Mouse (Mus musculus): ENCODE measurements around the gene Cavin3. TPM values are rescaled to one million over a fixed set of nuclear protein-coding genes. Genes with fewer than 3 reads are reported as not detected.

The Cavin3 gene
- polyA plus RNA-seq, 2 experiments, result 2.6 to 4.7 TPM

- Histone ChIP-seq H3K4me1 (replicated peaks; ENCODE audit: control insufficient read depth in 2 of 2, insufficient read depth in 2 of 2, low read length in 1 of 2) (0 out of 4 replicates have a peak, but pooled peaks cover 0 to 2% of the 10 kb centered on the region in 2 experiments), H3K9me3 (ENCODE audit: control insufficient read depth, low read length) (no peaks in the 10 kb centered on the region), H3K4me2 (ENCODE audit: low read depth) (no peak overlapping the region), H3K4me3 (ENCODE audit: insufficient read depth in 1 of 2, low read depth in 2 of 2, low read length in 2 of 2) (no peak overlapping the region), H3K9ac (replicated peaks) (no peak overlapping the region), H3K27ac (no peak overlapping the region), H3K36me3 (replicated peaks; ENCODE audit: control insufficient read depth, insufficient read depth, low read depth) (no peaks in the 10 kb centered on the region), H3K27me3 (ENCODE audit: control insufficient read depth, insufficient read depth, low read length) (peaks cover 3% of the 10 kb centered on the region; the same call in 1 of the 2 replicates)
- WGBS (ENCODE audit: insufficient replicate concordance), result 62% methylated on average over 23 of the region's 23 CpGs
- no peak for DNase-seq (ENCODE audit: low read depth in 3 of 3, low spot score in 3 of 3)
- TF ChIP-seq EP300 (IDR thresholded peaks at IDR 0.05; ENCODE audit: low read depth), result no peak
- TF ChIP-seq CTCF (IDR thresholded peaks at IDR 0.05; ENCODE audit: low read depth), result no peak
- no peak for ATAC-seq (ENCODE audit: insufficient read depth)
Observed at GRCm38 (mm10) chr7:105480561-105481504, 1.3 kb downstream of the Cavin3 start.

DNA sequence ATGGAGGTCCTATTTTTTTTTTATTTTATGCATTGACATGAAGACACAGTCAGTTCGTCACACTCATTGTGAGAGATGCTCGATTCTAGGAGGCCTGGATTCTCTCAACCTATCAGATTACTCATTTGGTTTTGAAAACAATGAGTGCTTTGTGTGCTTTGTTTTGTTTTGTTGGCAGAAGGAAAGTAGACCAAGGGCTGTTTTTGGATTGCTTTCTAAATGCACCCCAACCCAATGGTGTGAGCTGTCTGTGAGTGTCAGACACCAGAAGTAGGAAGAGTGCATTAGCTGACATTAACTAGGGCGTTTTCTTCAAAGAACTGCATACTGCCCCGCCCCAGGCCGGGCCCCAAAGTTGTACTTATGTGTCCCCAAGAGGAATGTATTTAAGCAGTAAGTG is 2.0 kb downstream of the Cavin3 start:
- Histone ChIP-seq H3K27ac (no peak overlapping the region), H3K27me3 (ENCODE audit: control insufficient read depth, insufficient read depth, low read length) (peaks cover 3% of the 10 kb centered on the region; the same call in 1 of the 2 replicates), H3K4me1 (replicated peaks; ENCODE audit: control insufficient read depth in 2 of 2, insufficient read depth in 2 of 2, low read length in 1 of 2) (0 out of 4 replicates have a peak, but pooled peaks cover 0 to 2% of the 10 kb centered on the region in 2 experiments), H3K9me3 (ENCODE audit: control insufficient read depth, low read length) (no peaks in the 10 kb centered on the region), H3K9ac (replicated peaks) (no peak overlapping the region), H3K36me3 (replicated peaks; ENCODE audit: control insufficient read depth, insufficient read depth, low read depth) (no peaks in the 10 kb centered on the region), H3K4me3 (ENCODE audit: insufficient read depth in 1 of 2, low read depth in 2 of 2, low read length in 2 of 2) (no peak overlapping the region), H3K4me2 (ENCODE audit: low read depth) (no peak overlapping the region)
- TF ChIP-seq EP300 (IDR thresholded peaks at IDR 0.05; ENCODE audit: low read depth) (no peak), CTCF (IDR thresholded peaks at IDR 0.05; ENCODE audit: low read depth) (no peak)
- DNase-seq (ENCODE audit: low read depth in 3 of 3, low spot score in 3 of 3) (no peak), ATAC-seq (ENCODE audit: insufficient read depth) (no peak)
- WGBS (ENCODE audit: insufficient replicate concordance), result 60% methylated on average over 5 of the region's 5 CpGs

GRCm38 (mm10) chr7:105479232-105479631 is 2.9 kb downstream of the Cavin3 start:
- TF ChIP-seq EP300 (IDR thresholded peaks at IDR 0.05; ENCODE audit: low read depth) (no peak), CTCF (IDR thresholded peaks at IDR 0.05; ENCODE audit: low read depth) (no peak)
- WGBS (ENCODE audit: insufficient replicate concordance), result 68% methylated on average over 6 of the region's 6 CpGs
- DNase-seq (ENCODE audit: low read depth in 3 of 3, low spot score in 3 of 3), result no peak
- Histone ChIP-seq H3K9me3 (ENCODE audit: control insufficient read depth, low read length) (no peaks in the 10 kb centered on the region), H3K27ac (no peak overlapping the region), H3K4me2 (ENCODE audit: low read depth) (no peak overlapping the region), H3K36me3 (replicated peaks; ENCODE audit: control insufficient read depth, insufficient read depth, low read depth) (no peaks in the 10 kb centered on the region), H3K9ac (replicated peaks) (no peak overlapping the region), H3K4me3 (ENCODE audit: insufficient read depth in 1 of 2, low read depth in 2 of 2, low read length in 2 of 2) (no peak overlapping the region), H3K4me1 (replicated peaks; ENCODE audit: control insufficient read depth in 2 of 2, insufficient read depth in 2 of 2, low read length in 1 of 2) (0 out of 4 replicates have a peak, but pooled peaks cover 0 to 2% of the 10 kb centered on the region in 2 experiments), H3K27me3 (ENCODE audit: control insufficient read depth, insufficient read depth, low read length) (peaks cover 3% of the 10 kb centered on the region; the same call in 1 of the 2 replicates)
- ATAC-seq (ENCODE audit: insufficient read depth), result no peak

DNA sequence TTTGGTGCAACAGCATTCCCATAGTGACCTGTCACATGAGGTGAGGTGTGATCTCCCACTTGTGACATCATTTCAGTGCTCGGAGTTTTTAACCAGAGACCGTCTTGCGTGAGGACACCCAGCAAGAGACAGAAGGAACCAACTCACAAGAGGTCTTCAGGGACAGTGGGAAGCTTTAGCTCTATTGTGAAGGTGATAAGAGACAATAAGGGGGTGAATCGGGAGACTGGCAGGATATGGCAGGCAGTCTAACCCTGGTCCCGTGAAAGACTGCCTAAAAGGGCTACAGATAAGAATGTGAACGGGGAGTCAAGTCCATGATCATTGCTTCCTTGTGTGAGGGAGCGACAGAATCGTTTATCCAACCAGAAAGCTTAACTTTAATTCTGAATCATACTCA is 3.8 kb downstream of the Cavin3 start:
- Histone ChIP-seq H3K27ac (no peak overlapping the region), H3K27me3 (ENCODE audit: control insufficient read depth, insufficient read depth, low read length) (peaks cover 3% of the 10 kb centered on the region; the same call in 1 of the 2 replicates), H3K9ac (replicated peaks) (no peak overlapping the region), H3K4me3 (ENCODE audit: insufficient read depth in 1 of 2, low read depth in 2 of 2, low read length in 2 of 2) (no peak overlapping the region), H3K4me2 (ENCODE audit: low read depth) (no peak overlapping the region), H3K4me1 (replicated peaks; ENCODE audit: control insufficient read depth in 2 of 2, insufficient read depth in 2 of 2, low read length in 1 of 2) (0 out of 4 replicates have a peak, but pooled peaks cover 0 to 2% of the 10 kb centered on the region in 2 experiments), H3K36me3 (replicated peaks; ENCODE audit: control insufficient read depth, insufficient read depth, low read depth) (no peaks in the 10 kb centered on the region), H3K9me3 (ENCODE audit: control insufficient read depth, low read length) (no peaks in the 10 kb centered on the region)
- no peak for TF ChIP-seq CTCF (IDR thresholded peaks at IDR 0.05; ENCODE audit: low read depth)
- no peak for TF ChIP-seq EP300 (IDR thresholded peaks at IDR 0.05; ENCODE audit: low read depth)
- ATAC-seq (ENCODE audit: insufficient read depth), result no peak
- 48% methylated on average over 8 of the region's 8 CpGs for WGBS (ENCODE audit: insufficient replicate concordance)
- no peak for DNase-seq (ENCODE audit: low read depth in 3 of 3, low spot score in 3 of 3)

DNA sequence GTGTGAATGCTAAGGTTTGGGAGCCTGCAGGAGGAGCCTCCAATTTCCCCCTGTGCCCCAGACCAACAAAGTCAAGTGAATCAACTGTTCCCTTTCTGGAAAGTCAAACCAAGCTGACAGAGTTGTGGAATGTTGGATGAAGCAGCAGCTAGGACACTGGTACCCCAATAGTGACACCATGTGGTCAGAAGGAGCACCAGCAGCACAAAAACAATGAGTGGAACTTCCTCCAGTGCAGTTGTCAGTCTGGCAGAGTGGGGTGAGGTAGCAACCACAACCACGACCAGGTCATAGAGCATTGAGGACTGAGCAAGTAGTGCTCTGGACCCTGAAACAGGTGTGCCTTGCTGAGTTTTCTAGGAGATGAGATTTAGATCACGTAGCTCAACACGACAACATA is 4.3 kb downstream of the Cavin3 start:
- H3K9ac ChIP-seq (replicated peaks), result no peak overlapping the region
- WGBS (ENCODE audit: insufficient replicate concordance), result 45% methylated on average over 3 of the region's 3 CpGs

More for the DNA sequence above, 4.3 kb downstream of the Cavin3 start:
- Histone ChIP-seq H3K27me3 (ENCODE audit: control insufficient read depth, insufficient read depth, low read length) (peaks cover 3% of the 10 kb centered on the region; the same call in 1 of the 2 replicates), H3K36me3 (replicated peaks; ENCODE audit: control insufficient read depth, insufficient read depth, low read depth) (no peaks in the 10 kb centered on the region), H3K4me3 (ENCODE audit: insufficient read depth in 1 of 2, low read depth in 2 of 2, low read length in 2 of 2) (no peak overlapping the region), H3K4me1 (replicated peaks; ENCODE audit: control insufficient read depth in 2 of 2, insufficient read depth in 2 of 2, low read length in 1 of 2) (0 out of 4 replicates have a peak, but pooled peaks cover 0 to 2% of the 10 kb centered on the region in 2 experiments), H3K27ac (no peak overlapping the region), H3K4me2 (ENCODE audit: low read depth) (no peak overlapping the region), H3K9me3 (ENCODE audit: control insufficient read depth, low read length) (no peaks in the 10 kb centered on the region)
- TF ChIP-seq CTCF (IDR thresholded peaks at IDR 0.05; ENCODE audit: low read depth) (peak; percentile 75), EP300 (IDR thresholded peaks at IDR 0.05; ENCODE audit: low read depth) (no peak)
- ATAC-seq (ENCODE audit: insufficient read depth) (no peak), DNase-seq (ENCODE audit: low read depth in 3 of 3, low spot score in 3 of 3) (peak in 1 of 3 experiments; percentile 11)
